Mouse (Mus musculus) left cerebral cortex, adult 2 months (tissue): ENCODE measurements around the gene Dip2b. TPM values are rescaled to one million over a fixed set of nuclear protein-coding genes. Genes with fewer than 3 reads are reported as not detected.

Experiments
- DNase-seq, 2 experiments: peaks; one replicate each; pipeline ENCODE4 v3.0.0; 2021 to 2022; ENCODE audit warnings: low spot score in 2 of 2, mixed read lengths in 1 of 2; ENCODE audit errors: extremely low spot score in 1 of 2
- H3K27ac ChIP-seq: fragments of 200-600 bp; 2 replicates; pipeline ENCODE4 v1.8.1; 2022
- H3K4me3 ChIP-seq: fragments of 200-600 bp; 2 replicates; pipeline ENCODE4 v1.8.1; 2022
- CTCF ChIP-seq: fragments of 200-600 bp; IDR thresholded peaks from 2 replicates; pipeline ENCODE4 v1.8.1; 2022; ENCODE audit warnings: antibody characterized with exemption, mild to moderate bottlenecking, moderate library complexity
- intact Hi-C: fragments of 180-260 bp; cut with DNase I; formaldehyde crosslinking; loops from one replicate; pipeline ENCODE4 v1.15.1; 2025
- total RNA-seq, 2 experiments: library from RNA; stranded (reverse); gene quantifications; 2 replicates each; pipeline ENCODE4 v1.2.3; 2021

Dip2b gene
- total RNA-seq, 2 experiments from 2014 or later, result 62.6 to 71.3 TPM

DNA sequence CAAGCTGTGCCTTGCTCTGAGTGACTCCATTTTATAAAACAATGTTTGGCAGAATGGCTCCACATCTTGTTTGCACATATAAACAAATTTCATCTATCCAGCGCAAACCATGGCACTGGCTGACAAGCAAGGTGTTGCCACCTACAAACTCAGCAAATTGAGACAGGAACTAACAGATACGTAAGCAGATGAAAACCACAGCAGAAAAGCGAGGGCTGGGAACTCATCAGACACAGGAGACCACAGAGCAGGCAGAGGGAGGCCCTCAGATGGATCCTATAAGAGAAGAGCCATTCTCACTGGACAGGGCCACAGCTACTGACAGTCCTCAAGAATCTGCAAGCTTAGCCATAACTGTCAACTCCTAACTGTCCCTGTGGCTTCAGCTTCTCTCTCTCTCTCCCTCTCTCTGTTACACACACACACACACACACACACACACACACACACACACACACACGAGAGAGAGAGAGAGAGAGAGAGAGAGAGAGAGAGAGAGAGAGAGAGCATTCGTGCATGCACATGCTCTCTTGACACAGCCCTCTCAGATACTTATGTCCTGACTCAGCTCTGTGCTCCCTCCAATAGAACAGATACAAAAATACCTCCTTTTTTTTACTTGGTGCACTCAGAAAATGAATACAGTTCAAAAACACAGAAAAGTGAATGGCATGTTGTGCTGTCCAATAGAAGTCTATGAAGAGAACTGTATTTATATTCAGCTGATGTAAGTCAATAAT, 227.3 kb downstream of the Dip2b start:
- TF ChIP-seq CTCF, result no peak
- Histone ChIP-seq H3K4me3 (no peak overlapping the region), H3K27ac (no peak overlapping the region)
- intact Hi-C loops, result no loop called here
- no peak for DNase-seq

DNA sequence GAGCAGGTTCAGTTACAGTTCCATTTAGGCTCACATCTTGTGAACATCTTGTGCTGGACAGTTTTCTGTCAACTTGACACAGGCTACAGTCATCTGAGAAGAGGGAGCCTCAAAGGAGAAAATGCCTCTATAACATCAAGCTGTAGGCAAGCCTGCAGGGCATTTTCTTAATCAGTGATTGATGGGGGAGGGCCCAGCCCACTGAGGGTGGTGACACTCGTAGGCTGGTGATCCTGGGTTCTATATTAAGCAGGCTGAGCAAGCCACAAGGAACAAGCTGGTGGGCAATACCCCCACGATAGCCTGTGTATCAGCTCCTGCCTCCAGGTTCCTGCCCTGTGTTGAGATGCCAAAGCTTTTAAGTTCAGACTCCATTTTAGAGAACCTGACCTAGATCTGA, 230.5 kb downstream of the Dip2b start:
- intact Hi-C loops, result no loop called here
- no peak for TF ChIP-seq CTCF
- no peak overlapping the region for H3K4me3 ChIP-seq
- H3K27ac ChIP-seq, result no peak overlapping the region
- no peak for DNase-seq

Other genes starting within 250 kb of the Dip2b start
- gene Lima1, start 163.2 kb upstream of the Dip2b start, total RNA-seq, result 10 to 100 TPM in 1 of 2 experiments, 1 to 10 TPM in 1; 9.9 to 11.0 TPM
- under 1 TPM in 1 of 2 experiments, not detected in 1; 0.05 TPM for gene Fam186a, start 71.6 kb upstream of the Dip2b start, total RNA-seq
- gene Larp4, start 68.6 kb upstream of the Dip2b start, total RNA-seq, result 10 to 100 TPM; 43.5 to 51.8 TPM
- gene Atf1, start 189.2 kb downstream of the Dip2b start, total RNA-seq, result 10 to 100 TPM; 19.9 to 27.8 TPM
- gene Tmprss12, start 242.2 kb downstream of the Dip2b start, total RNA-seq, result not detected